Mouse (Mus musculus) hindbrain, embryonic 13.5 days (tissue): ENCODE data around the gene Dpy19l3. TPM values are rescaled to one million over a fixed set of nuclear protein-coding genes. Genes with fewer than 3 reads are reported as not detected.

Source experiments
- ATAC-seq: fragments of 200-750 bp; cut with Nextera tagmentation; 2 replicates; pipeline ENCODE4 v1.8.0; 2017; ENCODE audit warnings: moderate TSS enrichment; ENCODE audit not compliant: low FRiP score
- H3K27ac ChIP-seq: fragments of 300-500 bp; sonication (generic); 2 replicates; pipeline ENCODE4 v1.5.1; 2015; ENCODE audit warnings: inconsistent platforms, mild to moderate bottlenecking, moderate library complexity
- H3K27me3 ChIP-seq: fragments of 300-500 bp; sonication (generic); 2 replicates; pipeline ENCODE4 v1.6.1; 2015; ENCODE audit warnings: mild to moderate bottlenecking, inconsistent platforms
- H3K36me3 ChIP-seq: fragments of 300-500 bp; sonication (generic); 2 replicates; pipeline ENCODE4 v1.6.1; 2015; ENCODE audit warnings: mild to moderate bottlenecking, inconsistent platforms
- H3K4me1 ChIP-seq: fragments of 300-500 bp; sonication (generic); replicated peaks from 2 replicates; pipeline ENCODE4 v1.6.1; 2015; ENCODE audit warnings: inconsistent platforms
- H3K4me2 ChIP-seq: fragments of 300-500 bp; sonication (generic); 2 replicates; pipeline ENCODE4 v1.6.1; 2015; ENCODE audit warnings: inconsistent platforms, mild to moderate bottlenecking, moderate library complexity
- H3K4me3 ChIP-seq: fragments of 300-500 bp; sonication (generic); 2 replicates; pipeline ENCODE4 v1.5.1; 2015; ENCODE audit warnings: mild to moderate bottlenecking, inconsistent platforms
- H3K9ac ChIP-seq: fragments of 300-500 bp; sonication (generic); 2 replicates; pipeline ENCODE4 v1.6.1; 2015; ENCODE audit warnings: mild to moderate bottlenecking, inconsistent platforms
- H3K9me3 ChIP-seq: fragments of 300-500 bp; sonication (generic); 2 replicates; pipeline ENCODE4 v1.6.1; 2016; ENCODE audit warnings: inconsistent platforms
- WGBS: fragments of 180-500 bp; shearing (Covaris S2); methylation state at CpG from one replicate; pipeline ENCODE4 v1.1.7; 2015; 5-methylcytosine and 5-hydroxymethylcytosine counted together
- polyA plus RNA-seq: library from polyadenylated mRNA; unstranded; fragments of >200 nt; fragmentation: Nextera tagmentation; extraction: Ambion mirVana; gene quantifications from 2 replicates; pipeline ENCODE4 v1.2.1, GENCODE M21; 2015

Dpy19l3 gene
- polyA plus RNA-seq, result 36.4 and 42.5 TPM in 2 replicates

DNA sequence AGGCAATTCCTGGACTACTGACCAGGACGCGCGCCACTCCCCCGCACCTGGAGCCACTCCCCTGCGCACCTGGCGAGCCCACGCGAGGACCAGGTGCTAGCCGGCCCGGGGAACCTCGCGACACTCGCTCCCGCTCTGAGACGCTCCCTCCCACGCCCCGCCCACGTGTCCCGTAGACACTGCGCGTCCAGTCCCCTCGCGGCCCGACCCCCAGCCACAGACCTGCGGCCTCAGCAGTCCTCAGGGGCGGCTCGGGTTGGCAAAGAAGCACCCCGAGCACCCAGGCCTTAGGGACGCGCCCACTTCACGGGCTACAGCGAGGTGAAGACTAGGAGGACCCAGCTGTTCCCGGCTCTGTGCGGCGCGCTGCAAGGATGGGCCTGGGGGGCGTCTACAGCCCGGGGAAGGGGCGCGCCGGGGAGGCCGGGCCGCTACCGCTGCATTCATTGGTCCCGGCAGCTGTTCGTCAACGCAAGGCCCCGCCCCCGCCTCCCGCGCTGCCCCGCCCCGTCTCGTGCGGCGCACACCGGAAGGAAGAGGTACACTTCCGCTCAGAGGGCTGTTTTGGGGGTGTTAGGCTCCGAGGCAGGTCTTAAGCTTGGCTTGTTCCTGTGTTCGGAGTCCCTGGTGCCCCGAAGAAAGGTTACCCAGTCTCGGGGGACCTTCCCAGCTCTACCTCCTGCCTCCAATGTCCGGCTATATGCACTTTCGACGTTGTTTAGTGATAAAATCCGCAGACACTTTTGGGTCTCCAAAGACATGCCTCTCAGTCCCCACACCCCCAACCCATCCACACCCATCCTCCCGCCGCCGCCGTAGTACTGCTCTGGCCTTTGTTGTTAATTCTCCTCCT lies at the start of gene Dpy19l3:
Dpy19l3 (minus strand) TSS at position 422 of the 853 bp plus-strand sequence.
- Histone ChIP-seq H3K4me2 (peak within 1 kb of the TSS; percentile 93), H3K27me3 (no peaks in the 10 kb centered on the region; the same call in 1 of the 2 replicates), H3K36me3 (peaks cover 22% of the 10 kb centered on the region), H3K4me3 (peak within 1 kb of the TSS; percentile 90), H3K9me3 (no peaks in the 10 kb centered on the region), H3K4me1 (peaks cover 17% of the 10 kb centered on the region), H3K27ac (peak within 1 kb of the TSS; percentile 76), H3K9ac (peak within 1 kb of the TSS; percentile 90)
- under 1% methylated on average over 65 of the region's 70 CpGs for WGBS
- peak; percentile 98 for ATAC-seq

DNA sequence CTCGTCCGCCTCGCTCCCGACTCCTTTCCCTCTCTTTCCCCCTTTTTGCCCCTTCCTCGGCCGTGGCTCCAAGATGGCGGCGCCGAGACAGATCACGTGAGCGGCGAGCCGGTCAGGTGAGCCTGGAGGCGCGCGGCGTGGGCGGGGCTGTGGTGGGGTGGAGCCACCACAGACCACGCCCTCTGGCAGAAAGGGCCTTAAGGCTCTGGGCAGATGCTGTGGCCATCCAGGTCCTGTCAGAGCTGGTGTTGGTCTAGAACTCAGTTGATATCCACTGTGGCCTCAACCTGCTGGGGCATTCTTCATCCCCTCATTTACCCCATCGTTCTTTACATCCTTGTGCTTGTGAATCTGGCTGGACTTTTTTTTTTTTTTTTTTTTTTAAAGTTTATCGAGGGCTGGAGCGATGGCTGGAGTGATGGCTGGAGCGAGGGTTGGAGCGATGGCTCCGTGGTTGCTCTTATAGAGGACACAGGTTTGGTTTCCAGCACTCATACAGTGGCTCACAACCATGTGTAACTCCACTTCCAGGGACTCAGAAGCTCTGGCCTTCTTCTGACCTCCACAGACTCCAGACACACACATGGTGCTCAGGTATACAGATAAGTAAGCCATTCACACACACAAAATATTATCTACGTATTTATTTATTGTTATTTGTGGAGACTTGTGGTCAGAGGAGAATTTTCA lies 48.8 kb upstream of the Dpy19l3 start, which contains the start of gene Zfp507:
Zfp507 (minus strand) TSS at position 98 of the 690 bp plus-strand sequence.
- Histone ChIP-seq H3K4me1 (peaks cover 13% of the 10 kb centered on the region), H3K4me2 (peak within 1 kb of the TSS; percentile 93), H3K9me3 (no peaks in the 10 kb centered on the region), H3K36me3 (peaks cover 22% of the 10 kb centered on the region), H3K9ac (peak within 1 kb of the TSS; percentile 98), H3K27ac (peak within 1 kb of the TSS; percentile 94), H3K27me3 (no peaks in the 10 kb centered on the region), H3K4me3 (peak within 1 kb of the TSS; percentile 92)
- 48% methylated on average over 11 of the region's 26 CpGs for WGBS
- ATAC-seq, result peak; percentile 96

DNA sequence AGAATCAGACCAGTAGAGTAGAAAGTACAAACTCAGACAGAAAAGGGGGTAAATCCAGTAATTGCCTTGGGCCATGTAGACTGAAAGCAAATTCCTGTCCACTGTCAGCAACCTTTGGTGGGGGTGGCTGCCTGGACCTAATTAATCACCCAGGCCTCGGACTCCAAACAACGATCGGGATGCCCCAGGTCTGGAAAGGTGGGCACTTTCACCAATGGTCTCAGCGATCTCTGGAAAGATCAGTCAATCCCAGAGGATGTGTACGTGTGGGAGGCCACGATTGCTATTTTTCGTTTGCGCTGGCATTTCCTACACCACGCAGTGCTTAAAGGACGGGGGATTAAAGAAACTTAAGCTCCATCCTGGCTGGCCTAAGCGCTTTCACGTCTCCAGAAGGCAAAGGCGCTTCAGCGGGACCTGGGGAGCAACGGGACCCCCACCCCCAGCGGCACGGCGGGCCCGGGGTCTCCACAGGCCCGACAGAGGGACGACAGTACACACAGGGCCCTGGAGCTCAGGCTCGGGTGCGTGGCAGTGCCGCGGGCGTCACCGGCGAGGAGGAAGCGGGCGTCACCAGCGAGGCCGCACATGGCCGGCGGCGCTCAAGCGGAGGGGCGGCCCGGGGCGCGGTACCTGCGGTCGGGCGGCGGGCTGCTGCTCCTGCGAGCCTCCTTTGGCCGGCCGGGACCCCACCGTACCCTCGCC lies 48.1 kb upstream of the Dpy19l3 start:
- H3K4me2 ChIP-seq, result peak overlapping the region; percentile 93
- H3K27ac ChIP-seq, result peak overlapping the region; percentile 94
- H3K9me3 ChIP-seq, result no peaks in the 10 kb centered on the region
- H3K36me3 ChIP-seq, result peaks cover 29% of the 10 kb centered on the region
- H3K27me3 ChIP-seq, result no peaks in the 10 kb centered on the region
- peak overlapping the region; percentile 98 for H3K9ac ChIP-seq
- peak; percentile 93 for ATAC-seq
- WGBS, result 0% methylated on average over 49 of the region's 49 CpGs
- H3K4me1 ChIP-seq, result peaks cover 13% of the 10 kb centered on the region
- peak overlapping the region; percentile 92 for H3K4me3 ChIP-seq

DNA sequence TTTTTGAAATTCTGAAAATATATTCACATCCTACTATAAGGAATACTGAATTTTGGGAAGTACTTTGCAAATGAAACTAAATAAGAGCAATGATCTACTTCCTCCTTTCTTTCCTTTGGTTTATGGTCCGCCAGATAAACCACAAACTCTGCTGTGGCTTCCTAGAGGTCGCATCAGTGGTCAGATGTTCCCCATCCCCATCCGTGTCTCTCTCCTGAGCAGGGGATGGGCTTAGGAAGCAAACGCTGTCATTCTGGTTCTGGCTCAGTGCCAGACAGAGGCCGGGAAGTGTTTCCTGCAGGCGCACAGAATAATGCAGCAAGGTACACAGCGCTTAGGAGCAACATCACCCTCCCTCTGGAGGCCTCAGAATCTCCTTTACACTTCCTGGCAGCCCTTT lies 41.9 kb upstream of the Dpy19l3 start:
- Histone ChIP-seq H3K9me3 (no peaks in the 10 kb centered on the region), H3K36me3 (peaks cover 80% of the 10 kb centered on the region), H3K4me1 (peaks cover 16% of the 10 kb centered on the region), H3K27me3 (no peaks in the 10 kb centered on the region), H3K9ac (no peak overlapping the region), H3K27ac (no peak overlapping the region), H3K4me2 (no peak overlapping the region), H3K4me3 (no peak overlapping the region)
- ATAC-seq, result no peak
- 64% methylated on average over 7 of the region's 7 CpGs for WGBS

DNA sequence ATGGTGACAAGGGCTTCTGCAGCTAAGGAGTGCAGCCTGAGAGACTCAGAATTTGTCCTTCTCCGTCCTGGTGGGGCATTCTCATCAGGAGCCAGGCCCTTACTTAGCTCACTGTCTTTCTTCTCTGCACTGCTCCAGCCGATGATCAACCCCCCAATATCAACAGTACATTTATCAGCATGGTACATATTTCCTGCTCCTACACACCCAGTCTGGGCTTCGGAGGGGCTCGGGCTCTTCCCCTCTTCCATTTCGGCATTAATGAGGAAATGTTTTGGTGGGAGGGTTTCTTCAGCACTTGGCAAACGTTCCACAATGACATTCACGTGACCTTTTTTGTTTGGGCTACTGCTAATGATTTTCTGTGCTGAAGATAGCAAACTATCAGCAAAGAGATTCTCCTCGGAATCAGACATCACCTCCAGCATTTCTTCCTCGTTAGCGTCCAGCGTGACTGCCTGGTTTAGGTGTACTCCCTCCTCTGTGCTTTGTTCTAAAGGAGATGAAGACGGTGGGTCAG lies 40.0 kb upstream of the Dpy19l3 start:
- Histone ChIP-seq H3K9me3 (no peaks in the 10 kb centered on the region), H3K36me3 (peaks cover 81% of the 10 kb centered on the region), H3K27ac (no peak overlapping the region), H3K4me2 (no peak overlapping the region), H3K27me3 (no peaks in the 10 kb centered on the region), H3K9ac (no peak overlapping the region), H3K4me1 (peaks cover 12% of the 10 kb centered on the region; the same call in 1 of the 2 replicates), H3K4me3 (no peak overlapping the region)
- WGBS, result 92% methylated on average over 12 of the region's 12 CpGs
- ATAC-seq, result no peak

DNA sequence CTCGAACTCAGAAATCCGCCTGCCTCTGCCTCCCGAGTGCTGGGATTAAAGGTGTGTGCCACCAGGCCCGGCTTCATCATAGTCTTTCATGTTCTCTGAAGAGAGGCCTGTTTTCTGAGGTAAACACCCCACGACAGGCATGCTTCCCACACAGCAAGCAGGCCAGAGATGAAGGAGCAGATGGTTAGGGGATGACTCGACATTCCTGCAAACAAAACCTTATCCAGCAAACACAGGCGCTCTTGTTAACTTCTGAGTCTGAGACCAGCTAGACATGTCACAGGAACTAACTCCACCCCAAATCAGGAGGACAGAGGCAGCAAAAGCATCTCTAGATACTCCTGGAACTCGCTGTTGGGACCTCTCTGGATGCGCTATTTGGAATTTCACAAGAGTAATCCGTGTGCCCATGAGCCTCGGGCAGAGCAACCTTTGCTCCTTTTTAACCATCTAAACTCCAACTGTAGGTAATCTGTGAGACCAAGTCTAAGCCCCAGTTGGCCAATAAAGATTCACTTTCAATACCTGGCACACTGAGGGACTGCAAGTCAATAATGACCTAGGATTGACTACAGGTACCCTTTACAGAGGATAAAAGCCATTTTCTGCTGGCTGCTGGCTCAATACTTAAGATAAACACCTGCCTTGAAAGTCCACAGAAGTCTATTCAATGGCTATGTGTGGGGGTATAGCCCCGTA lies 38.0 kb upstream of the Dpy19l3 start:
- H3K27me3 ChIP-seq, result no peaks in the 10 kb centered on the region
- no peak overlapping the region for H3K4me3 ChIP-seq
- 93% methylated on average over 12 of the region's 12 CpGs for WGBS
- no peak overlapping the region for H3K9ac ChIP-seq
- no peak for ATAC-seq
- peaks cover 12% of the 10 kb centered on the region; the same call in 1 of the 2 replicates for H3K4me1 ChIP-seq
- H3K27ac ChIP-seq, result no peak overlapping the region
- H3K36me3 ChIP-seq, result peaks cover 79% of the 10 kb centered on the region
- H3K9me3 ChIP-seq, result no peaks in the 10 kb centered on the region
- H3K4me2 ChIP-seq, result no peak overlapping the region

DNA sequence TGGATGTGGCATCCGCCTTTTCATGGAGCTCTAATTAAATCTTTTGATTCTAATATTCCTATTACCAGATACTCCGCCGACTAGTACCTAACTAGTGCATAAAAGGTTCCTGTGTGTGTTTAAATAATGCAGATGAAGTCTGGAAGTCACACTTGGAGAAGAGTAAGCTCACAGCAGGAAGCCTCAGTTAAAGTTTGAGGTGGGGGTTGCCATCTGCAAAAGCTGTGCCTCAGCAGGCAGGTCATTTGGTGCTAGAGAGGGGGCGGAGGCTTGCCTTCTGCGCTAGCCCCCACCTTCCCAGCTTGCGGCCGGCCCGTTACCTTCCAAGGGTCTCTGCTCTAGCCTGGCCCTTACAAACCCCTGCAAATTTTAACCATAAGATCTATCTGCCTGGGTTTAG lies 36.7 kb upstream of the Dpy19l3 start:
- no peak for ATAC-seq
- Histone ChIP-seq H3K36me3 (peaks cover 85% of the 10 kb centered on the region), H3K27ac (no peak overlapping the region), H3K9me3 (no peaks in the 10 kb centered on the region), H3K9ac (no peak overlapping the region), H3K4me3 (no peak overlapping the region), H3K4me1 (peaks cover 6% of the 10 kb centered on the region; the same call in 1 of the 2 replicates), H3K4me2 (no peak overlapping the region), H3K27me3 (no peaks in the 10 kb centered on the region)
- WGBS, result 79% methylated on average over 8 of the region's 8 CpGs

DNA sequence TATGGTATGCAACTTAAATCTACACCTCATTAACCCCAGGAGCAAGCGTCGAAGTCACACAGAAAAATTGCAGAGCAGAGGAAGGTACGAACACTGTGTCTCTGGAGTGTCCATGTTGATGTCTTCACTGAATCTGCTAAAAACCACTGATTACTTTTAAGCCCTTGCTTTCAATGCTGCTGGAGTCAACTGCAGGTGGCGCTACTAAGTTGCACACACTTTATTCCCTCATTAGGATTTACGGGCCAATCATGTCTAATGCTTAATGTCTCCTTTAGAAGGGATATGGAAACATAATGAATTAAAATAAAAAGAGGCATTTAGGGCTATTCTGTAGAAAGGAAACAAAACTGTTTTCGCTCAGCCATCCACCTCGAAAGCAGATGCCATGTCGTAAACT lies 35.9 kb upstream of the Dpy19l3 start:
- no peaks in the 10 kb centered on the region for H3K27me3 ChIP-seq
- no peak overlapping the region for H3K9ac ChIP-seq
- peaks cover 6% of the 10 kb centered on the region; the same call in 1 of the 2 replicates for H3K4me1 ChIP-seq
- no peak overlapping the region for H3K4me3 ChIP-seq
- no peaks in the 10 kb centered on the region for H3K9me3 ChIP-seq
- H3K4me2 ChIP-seq, result no peak overlapping the region
- 85% methylated on average over 8 of the region's 8 CpGs for WGBS
- ATAC-seq, result no peak
- H3K27ac ChIP-seq, result no peak overlapping the region
- peaks cover 86% of the 10 kb centered on the region for H3K36me3 ChIP-seq

DNA sequence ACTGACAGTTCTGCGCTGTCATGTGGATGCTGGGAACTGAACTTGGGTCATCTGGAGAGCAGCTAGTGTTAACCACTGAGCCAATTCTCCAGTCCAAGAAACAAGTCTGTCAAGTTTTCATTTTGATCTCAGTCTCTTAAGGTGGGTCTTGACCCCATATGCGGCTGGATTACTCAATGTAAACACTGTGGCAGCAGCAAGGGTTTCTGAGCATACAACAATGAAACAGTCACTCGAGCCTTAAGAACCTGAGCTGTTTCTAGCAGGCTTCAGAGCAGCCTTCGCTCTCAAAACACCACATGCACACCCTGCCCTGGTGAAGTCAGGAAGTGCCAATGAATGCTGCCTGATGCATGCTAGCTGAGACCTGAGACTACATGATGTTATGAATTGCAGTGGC lies 31.3 kb upstream of the Dpy19l3 start:
- no peaks in the 10 kb centered on the region for H3K4me1 ChIP-seq
- no peaks in the 10 kb centered on the region for H3K27me3 ChIP-seq
- WGBS, result 90% methylated on average over 4 of the region's 4 CpGs
- H3K9me3 ChIP-seq, result no peaks in the 10 kb centered on the region
- H3K36me3 ChIP-seq, result peaks cover 67% of the 10 kb centered on the region
- H3K4me3 ChIP-seq, result no peak overlapping the region
- no peak for ATAC-seq
- no peak overlapping the region for H3K4me2 ChIP-seq
- no peak overlapping the region for H3K27ac ChIP-seq
- H3K9ac ChIP-seq, result no peak overlapping the region

DNA sequence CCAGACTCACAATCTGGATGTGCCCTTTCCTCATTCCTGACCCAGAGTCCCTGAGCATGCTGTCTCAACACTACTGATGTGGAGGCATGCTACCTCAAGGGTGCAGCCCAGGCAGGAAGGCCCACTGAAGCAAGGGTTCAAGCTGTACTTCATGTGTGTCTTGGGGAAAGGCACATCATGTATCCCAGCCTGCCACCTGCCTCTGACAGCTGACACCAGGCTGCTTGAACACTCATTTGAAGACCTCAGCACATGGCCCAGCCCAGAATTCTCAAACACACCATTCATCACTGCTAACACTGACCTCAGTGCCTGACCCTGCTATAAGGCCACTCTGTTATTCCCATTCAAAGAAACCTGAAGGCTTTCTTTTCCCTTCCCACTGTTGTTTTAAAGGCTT lies 28.0 kb upstream of the Dpy19l3 start:
- Histone ChIP-seq H3K4me1 (no peaks in the 10 kb centered on the region), H3K9ac (no peak overlapping the region), H3K27me3 (no peaks in the 10 kb centered on the region), H3K4me2 (no peak overlapping the region), H3K9me3 (no peaks in the 10 kb centered on the region), H3K27ac (no peak overlapping the region), H3K4me3 (no peak overlapping the region), H3K36me3 (peaks cover 69% of the 10 kb centered on the region)
- ATAC-seq, result no peak

DNA sequence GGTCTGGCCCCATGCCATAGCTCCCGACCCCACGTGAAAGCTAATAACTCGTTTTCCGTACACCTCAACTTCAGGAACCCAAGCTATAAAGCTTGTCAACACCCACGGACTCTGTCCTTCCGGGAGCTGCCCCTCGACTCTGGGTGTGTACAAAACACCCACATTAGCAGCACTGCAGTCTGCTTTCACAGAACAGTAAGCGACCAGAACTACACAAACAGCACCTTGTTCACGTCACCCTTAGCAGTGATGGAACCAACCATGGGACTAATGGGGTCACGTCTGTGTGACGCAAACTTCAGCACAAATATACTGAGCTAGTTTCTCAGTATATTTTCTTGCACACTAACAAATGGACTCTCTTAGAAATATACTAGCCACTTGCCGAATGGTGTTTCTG lies 19.9 kb upstream of the Dpy19l3 start:
- no peak overlapping the region for H3K4me3 ChIP-seq
- no peaks in the 10 kb centered on the region for H3K9me3 ChIP-seq
- no peaks in the 10 kb centered on the region for H3K27me3 ChIP-seq
- no peak overlapping the region for H3K9ac ChIP-seq
- no peak overlapping the region for H3K27ac ChIP-seq
- H3K36me3 ChIP-seq, result peaks cover 62% of the 10 kb centered on the region
- WGBS, result 91% methylated on average over 12 of the region's 12 CpGs
- ATAC-seq, result no peak
- H3K4me1 ChIP-seq, result no peaks in the 10 kb centered on the region
- H3K4me2 ChIP-seq, result no peak overlapping the region
